Mouse (Mus musculus) MEL (cell line): ENCODE data around the gene Jam2.

Experiments used
- CHD1 ChIP-seq: IDR thresholded peaks from 2 replicates; pipeline ENCODE4 v1.6.1; 2012; ENCODE audit warnings: low read depth, mild to moderate bottlenecking, inconsistent platforms, low read length, improper control_type of control experiment
- CHD2 ChIP-seq: IDR thresholded peaks from 2 replicates; pipeline ENCODE4 v1.6.1; 2011; ENCODE audit warnings: low read length, improper control_type of control experiment
- CTCF ChIP-seq, 3 experiments: IDR thresholded peaks in 2 of 3; conservative IDR thresholded peaks in 1 of 3; 2 replicates each; pipeline ENCODE4 v1.5.1; 2011 to 2012; ENCODE audit warnings: low read length in 3 of 3, low read depth in 2 of 3, mild to moderate bottlenecking in 2 of 3, improper control_type of control experiment in 1 of 3, inconsistent platforms in 1 of 3, mixed read lengths in 1 of 3, moderate library complexity in 1 of 3; ENCODE audit not compliant: control insufficient read depth in 1 of 3, insufficient read depth in 1 of 3, poor library complexity in 1 of 3, severe bottlenecking in 1 of 3
- EP300 ChIP-seq, 2 experiments: IDR thresholded peaks; 2 replicates each; pipeline ENCODE4 v1.6.1; 2011; ENCODE audit warnings: improper control_type of control experiment in 2 of 2, low read length in 2 of 2, low read depth in 1 of 2, mild to moderate bottlenecking in 1 of 2
- GABPA ChIP-seq: IDR thresholded peaks from 2 replicates; pipeline ENCODE4 v1.6.1; 2012; ENCODE audit warnings: low read depth, mild to moderate bottlenecking, inconsistent platforms, low read length, improper control_type of control experiment, moderate library complexity
- KAT2A ChIP-seq: conservative IDR thresholded peaks from 2 replicates; pipeline ENCODE4 v1.6.1; 2012; ENCODE audit warnings: low read depth, low read length, improper control_type of control experiment, inconsistent platforms
- MAX ChIP-seq: IDR thresholded peaks from 2 replicates; pipeline ENCODE4 v1.6.1; 2011; ENCODE audit warnings: low read length, improper control_type of control experiment
- MEF2A ChIP-seq: IDR thresholded peaks from 2 replicates; pipeline ENCODE4 v1.6.1; 2014; ENCODE audit warnings: low read depth, mild to moderate bottlenecking, inconsistent platforms, low read length, improper control_type of control experiment; ENCODE audit not compliant: poor library complexity, insufficient replicate concordance, severe bottlenecking; ENCODE audit errors: extremely low read depth
- MYC ChIP-seq: IDR thresholded peaks from 2 replicates; pipeline ENCODE4 v1.6.1; 2011; ENCODE audit warnings: low read depth, mild to moderate bottlenecking, low read length, improper control_type of control experiment, moderate library complexity
- POLR2A ChIP-seq, 2 experiments: IDR thresholded peaks; 2 replicates each; pipeline ENCODE4 v1.6.1; 2011 to 2012; ENCODE audit warnings: low read length in 2 of 2, mild to moderate bottlenecking in 2 of 2, control low read depth in 1 of 2, improper control_type of control experiment in 1 of 2, low read depth in 1 of 2, moderate library complexity in 1 of 2; ENCODE audit not compliant: control insufficient read depth in 1 of 2, insufficient read depth in 1 of 2, poor library complexity in 1 of 2
- POLR2AphosphoS2 ChIP-seq: IDR thresholded peaks from 2 replicates; pipeline ENCODE4 v1.6.1; 2011; ENCODE audit warnings: low read length, improper control_type of control experiment
- TAL1 ChIP-seq: IDR thresholded peaks from 2 replicates; pipeline ENCODE4 v1.6.1; 2012; ENCODE audit warnings: mild to moderate bottlenecking, inconsistent platforms, low read length, moderate library complexity, mixed read lengths
- ZC3H11A ChIP-seq: IDR thresholded peaks from 2 replicates; pipeline ENCODE4 v1.6.1; 2012; ENCODE audit warnings: low read depth, mild to moderate bottlenecking, inconsistent platforms, low read length, improper control_type of control experiment

GRCm38 (mm10) chr16:84832736-84833135 is 58.8 kb downstream of the Jam2 start:
- no peak for TF ChIP-seq CTCF (IDR thresholded peaks at IDR 0.05 in 2 of 3, conservative IDR thresholded peaks at IDR 0.05 in 1 of 3; ENCODE audit: control insufficient read depth in 1 of 3, insufficient read depth in 1 of 3, low read depth in 2 of 3, low read length in 3 of 3, poor library complexity in 1 of 3, severe bottlenecking in 1 of 3)
- TF ChIP-seq POLR2A (IDR thresholded peaks at IDR 0.05; ENCODE audit: control insufficient read depth in 1 of 2, insufficient read depth in 1 of 2, low read depth in 1 of 2, low read length in 2 of 2, poor library complexity in 1 of 2): no peak
- TF ChIP-seq TAL1: no peak
- no peak for TF ChIP-seq GABPA
- TF ChIP-seq EP300 (IDR thresholded peaks at IDR 0.05; ENCODE audit: low read depth in 1 of 2, low read length in 2 of 2): no peak
- no peak for TF ChIP-seq CHD2
- no peak for TF ChIP-seq POLR2AphosphoS2
- TF ChIP-seq ZC3H11A: no peak
- no peak for TF ChIP-seq MYC
- TF ChIP-seq KAT2A: no peak
- no peak for TF ChIP-seq CHD1
- no peak for TF ChIP-seq MAX
- TF ChIP-seq MEF2A: no peak
